Mouse (Mus musculus) R1 (cell line): ENCODE data around the gene Nup54.

Experiments
- DNase-seq: peaks from one replicate; pipeline ENCODE4 v3.0.0-alpha.2; 2018; ENCODE audit warnings: low read depth, low spot score

Gene Nup54

DNA sequence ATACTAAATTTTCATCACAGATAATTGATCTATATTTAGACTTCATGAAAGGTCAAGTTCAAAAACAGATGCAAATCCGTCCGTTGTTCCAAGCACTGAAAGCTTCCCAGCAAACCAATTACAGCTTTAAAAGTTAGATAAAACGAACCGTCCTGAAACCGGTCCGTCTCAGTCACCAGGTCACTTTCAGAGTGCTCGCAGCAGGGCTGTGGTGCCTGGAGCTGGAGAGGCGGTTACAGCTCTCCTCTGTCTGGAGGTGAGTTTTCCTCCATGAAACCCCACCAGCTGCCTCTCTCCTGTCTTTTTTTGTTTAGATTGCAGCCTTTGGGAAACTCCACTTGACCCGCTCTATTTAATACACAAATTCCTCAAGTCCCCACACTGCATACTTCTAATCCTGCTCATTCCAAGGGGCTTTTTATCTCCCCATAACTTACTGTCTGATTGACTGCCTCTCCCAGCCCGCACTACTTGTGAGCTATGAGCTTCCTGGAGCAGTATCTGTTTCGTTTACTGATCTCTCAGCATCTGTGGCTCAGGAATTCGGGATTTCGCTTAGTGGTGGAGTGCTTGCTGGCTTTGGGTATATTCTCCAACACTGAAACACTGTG lies 58.1 kb downstream of the Nup54 start:
- no peak for DNase-seq

DNA sequence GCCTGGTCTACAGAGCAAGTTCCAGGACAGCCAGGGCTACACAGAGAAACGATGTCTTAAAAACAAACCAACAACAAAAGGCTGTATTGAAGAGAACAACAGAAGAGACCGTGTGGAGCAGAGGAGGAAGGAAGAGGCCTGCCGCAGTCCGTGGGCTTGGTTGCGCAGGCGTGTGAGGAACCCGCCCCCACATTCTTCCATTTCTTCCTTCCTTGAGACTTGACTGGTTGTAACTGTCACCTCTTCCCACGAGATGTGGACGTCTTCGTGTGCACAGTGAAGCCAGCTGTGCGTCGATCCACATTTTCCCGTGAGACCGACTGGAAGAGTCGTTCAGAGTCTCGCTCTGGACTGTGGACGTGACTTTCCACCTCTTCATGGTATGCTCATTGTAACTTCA lies 59.7 kb downstream of the Nup54 start:
- peak; percentile 30 for DNase-seq

DNA sequence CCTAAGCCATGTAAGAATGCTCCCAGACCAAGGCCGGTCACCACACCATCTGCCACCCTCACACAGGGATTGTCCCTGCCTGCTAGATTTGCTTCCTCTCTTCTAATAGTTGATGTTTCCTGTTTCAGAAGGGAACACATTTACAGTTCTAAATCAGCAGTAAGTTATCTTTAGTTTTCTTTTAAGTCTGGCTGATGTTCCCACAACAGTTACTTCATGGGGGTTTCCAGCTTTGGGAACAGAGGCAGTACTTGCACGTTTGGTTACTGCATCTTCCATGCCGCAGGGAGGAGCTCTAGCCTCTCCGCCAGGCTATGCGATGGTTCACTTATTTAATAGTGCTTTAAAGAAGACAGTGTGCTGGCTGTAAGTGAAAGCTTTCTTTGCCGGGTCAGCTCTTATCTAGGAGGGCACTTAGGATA lies 60.3 kb downstream of the Nup54 start:
- DNase-seq: no peak

DNA sequence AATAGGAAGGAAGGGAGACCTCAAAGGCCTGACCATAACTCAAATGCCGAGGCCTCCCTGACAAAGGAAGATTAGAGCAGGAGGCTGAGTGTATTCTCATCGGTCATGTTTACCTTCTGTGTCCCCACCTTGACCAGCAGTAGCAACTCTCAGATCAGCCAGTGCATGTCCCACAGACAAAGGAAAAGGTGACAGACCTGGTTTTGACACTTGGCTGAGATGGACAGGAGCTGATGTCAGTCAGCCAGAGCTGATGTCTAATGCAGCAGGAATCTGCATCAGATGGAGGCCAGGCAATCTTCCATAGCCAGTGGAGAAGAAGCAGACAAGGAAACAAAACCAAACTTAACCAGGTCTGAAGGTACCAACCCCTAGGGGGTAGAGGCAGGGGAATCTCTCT lies 62.4 kb downstream of the Nup54 start:
- no peak for DNase-seq

DNA sequence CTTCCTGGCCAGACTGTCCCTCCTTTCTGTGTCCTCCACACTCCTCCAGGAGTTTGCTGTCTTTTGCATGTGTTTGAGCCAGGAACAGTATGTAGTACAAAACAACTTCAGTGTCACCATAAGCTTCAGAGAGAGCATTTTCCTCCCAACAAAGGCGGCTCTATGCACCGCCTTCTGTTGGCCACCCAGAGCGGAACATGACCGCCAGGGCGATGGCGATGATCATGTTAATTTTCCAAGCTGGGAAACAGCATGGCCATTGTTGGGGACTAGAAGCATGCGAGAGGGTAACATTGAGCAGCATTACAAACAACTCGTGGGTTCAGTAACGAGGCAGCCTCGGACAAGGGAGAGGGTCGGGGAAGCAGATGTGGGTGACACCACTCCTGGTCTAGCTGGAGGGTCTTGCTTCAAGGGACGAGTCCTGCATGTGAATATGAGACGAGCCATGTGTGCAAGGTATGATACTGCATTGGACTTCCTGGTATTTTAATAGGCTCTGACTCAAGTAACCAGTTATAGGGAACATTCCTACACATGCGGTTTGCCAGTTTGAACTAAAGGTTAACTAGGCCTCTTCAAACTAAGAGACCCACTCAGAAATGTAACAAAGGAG lies 63.5 kb downstream of the Nup54 start:
- DNase-seq: no peak

DNA sequence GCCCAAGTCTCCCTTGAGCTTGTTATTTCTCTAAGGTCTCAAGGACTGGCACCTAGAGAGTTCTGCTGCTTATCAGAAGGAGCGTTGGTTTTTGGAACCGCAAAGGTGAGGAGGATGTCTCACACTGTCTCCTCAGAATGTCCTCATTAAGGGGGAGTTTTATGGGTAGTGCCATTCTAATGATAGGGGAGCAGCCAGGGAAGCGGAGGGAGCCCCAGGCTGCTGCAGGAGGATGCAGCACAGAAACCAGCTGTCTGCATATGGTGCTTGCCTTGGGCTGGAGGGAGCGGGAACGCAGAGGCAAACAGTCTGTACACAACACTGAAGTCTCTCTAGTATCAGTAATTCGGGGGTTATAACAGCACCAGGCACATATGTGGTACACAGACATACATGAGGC lies 64.1 kb downstream of the Nup54 start:
- no peak for DNase-seq

DNA sequence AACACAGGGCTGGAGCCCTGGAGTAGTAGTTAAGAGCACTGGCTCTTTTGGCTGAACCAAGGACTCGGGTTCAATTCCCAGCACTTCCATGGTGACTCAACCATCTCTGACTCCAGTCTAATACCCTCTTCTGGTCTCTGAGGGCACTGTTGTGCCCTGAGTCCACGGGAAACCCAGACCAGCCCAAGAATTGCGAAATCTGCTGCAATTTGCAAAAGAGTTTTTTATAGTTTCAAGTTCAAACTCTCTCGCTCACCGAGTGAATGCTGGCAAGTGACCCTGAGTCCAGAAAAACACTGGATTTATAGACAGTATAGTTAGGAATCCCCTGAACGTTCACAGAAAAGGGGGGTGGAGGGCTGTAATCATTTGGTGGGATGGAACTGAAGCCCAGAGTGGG lies 64.6 kb downstream of the Nup54 start:
- DNase-seq: no peak

DNA sequence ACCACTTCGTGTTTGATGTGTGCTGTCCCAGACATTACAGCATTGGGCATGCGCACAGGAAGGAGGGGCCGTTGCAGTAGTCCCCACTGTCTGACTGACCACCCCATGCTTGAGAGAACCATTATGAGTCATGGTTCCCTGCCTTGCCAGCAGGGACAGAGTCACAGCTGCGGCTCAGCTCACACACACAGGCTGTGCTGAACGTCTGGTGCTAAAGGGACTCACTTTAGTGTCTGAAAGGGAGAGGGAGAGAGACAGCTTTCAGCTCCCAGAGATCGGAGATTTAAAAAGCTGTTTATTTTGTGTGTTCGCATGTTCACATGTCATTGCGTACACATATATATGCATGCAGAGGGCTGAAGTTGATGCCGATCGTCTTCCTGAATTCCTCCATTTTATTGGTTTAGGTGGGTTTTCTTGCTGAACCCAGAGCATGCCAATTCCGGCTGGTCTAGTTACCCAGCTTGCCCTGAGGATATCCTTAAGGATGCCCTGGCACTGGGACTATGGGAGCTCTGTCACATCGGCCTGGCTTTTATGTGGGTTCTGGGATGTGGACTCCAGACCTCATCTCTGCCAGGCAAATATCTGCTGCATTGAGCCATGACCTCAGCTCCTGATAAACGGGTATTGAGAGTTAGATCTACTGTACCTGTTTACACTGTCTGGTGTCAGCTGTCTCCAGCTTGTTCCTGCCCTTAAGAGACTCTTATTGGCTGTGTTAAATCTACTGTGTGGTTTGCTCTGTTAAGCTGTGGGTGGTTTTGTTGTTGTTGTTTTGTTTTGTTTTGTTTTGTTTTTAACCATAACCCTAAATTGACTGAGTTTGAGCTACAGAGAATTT lies 65.6 kb downstream of the Nup54 start:
- DNase-seq: no peak

DNA sequence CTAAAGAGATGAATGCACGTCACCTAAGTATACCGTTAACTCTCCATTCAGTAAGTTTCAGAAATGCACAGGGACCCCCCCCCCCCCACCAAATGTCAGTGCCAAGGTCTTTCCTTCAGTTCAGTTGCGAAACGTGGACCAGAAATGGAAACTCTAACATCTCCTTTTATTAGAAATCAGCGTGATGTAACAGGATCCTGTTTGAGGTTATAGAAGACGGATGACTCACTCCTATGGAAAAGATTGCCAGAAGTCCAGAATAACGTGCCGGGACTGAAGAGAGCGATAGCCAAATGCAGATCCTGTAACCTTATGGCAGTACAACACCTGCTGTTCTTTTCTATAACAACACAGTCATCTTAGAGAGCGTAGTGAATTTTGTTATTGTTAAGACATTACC lies 66.6 kb downstream of the Nup54 start:
- no peak for DNase-seq

DNA sequence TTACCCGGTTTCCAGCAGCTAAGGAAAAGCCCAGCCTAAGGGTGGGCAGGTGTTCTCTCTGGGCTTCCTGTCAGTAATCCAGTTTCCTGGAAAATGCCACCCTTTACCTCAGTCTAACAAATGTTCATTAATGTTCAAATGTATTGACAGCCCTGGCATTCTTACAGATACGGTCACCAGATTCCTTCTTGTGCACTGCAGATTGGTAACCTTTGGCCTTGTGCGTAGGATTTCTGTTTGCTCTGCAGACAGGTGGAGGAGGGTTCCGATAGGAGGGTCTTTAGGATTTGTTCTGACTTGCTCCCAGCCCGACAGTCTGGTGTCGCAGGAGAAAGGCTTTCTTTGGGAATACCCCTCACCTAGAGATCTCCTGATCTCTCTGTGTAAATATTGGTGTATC lies 68.5 kb downstream of the Nup54 start:
- no peak for DNase-seq
